Mouse (Mus musculus) erythroblast, embryonic 14.5 days (primary cell): ENCODE measurements around the gene Fam198b. TPM values are rescaled to one million over a fixed set of nuclear protein-coding genes. Genes with fewer than 3 reads are reported as not detected.

Experiments
- H3K27me3 ChIP-seq: 2 replicates; pipeline ENCODE4 v1.6.1; 2012; ENCODE audit warnings: inconsistent platforms; ENCODE audit not compliant: control insufficient read depth
- H3K36me3 ChIP-seq: 2 replicates; pipeline ENCODE4 v1.6.1; 2012; ENCODE audit warnings: mild to moderate bottlenecking, inconsistent platforms; ENCODE audit not compliant: control insufficient read depth
- H3K4me1 ChIP-seq: 2 replicates; pipeline ENCODE4 v1.6.1; 2012; ENCODE audit warnings: inconsistent platforms; ENCODE audit not compliant: control insufficient read depth
- H3K4me3 ChIP-seq: replicated peaks from 2 replicates; pipeline ENCODE3; 2012; ENCODE audit warnings: moderate library complexity, mild to moderate bottlenecking, inconsistent platforms
- H3K9me3 ChIP-seq: 2 replicates; pipeline ENCODE4 v1.6.1; 2012; ENCODE audit warnings: low read length, inconsistent platforms, mixed read lengths; ENCODE audit not compliant: control insufficient read depth
- GATA1 ChIP-seq: IDR thresholded peaks from 2 replicates; pipeline ENCODE4 v1.6.1; 2012; ENCODE audit warnings: low read length, inconsistent platforms, mixed read lengths
- TAL1 ChIP-seq: IDR thresholded peaks from 3 replicates; pipeline ENCODE4 v1.6.1; 2012; ENCODE audit warnings: low read length, inconsistent platforms, mixed read lengths
- polyA plus RNA-seq: library from polyadenylated mRNA; stranded (reverse); fragments of >175 nt; gene quantifications from 2 replicates; pipeline ENCODE4 v1.2.3, GENCODE M21; 2012

The Fam198b gene
- polyA plus RNA-seq, 1 experiment, result 0.01 TPM

DNA sequence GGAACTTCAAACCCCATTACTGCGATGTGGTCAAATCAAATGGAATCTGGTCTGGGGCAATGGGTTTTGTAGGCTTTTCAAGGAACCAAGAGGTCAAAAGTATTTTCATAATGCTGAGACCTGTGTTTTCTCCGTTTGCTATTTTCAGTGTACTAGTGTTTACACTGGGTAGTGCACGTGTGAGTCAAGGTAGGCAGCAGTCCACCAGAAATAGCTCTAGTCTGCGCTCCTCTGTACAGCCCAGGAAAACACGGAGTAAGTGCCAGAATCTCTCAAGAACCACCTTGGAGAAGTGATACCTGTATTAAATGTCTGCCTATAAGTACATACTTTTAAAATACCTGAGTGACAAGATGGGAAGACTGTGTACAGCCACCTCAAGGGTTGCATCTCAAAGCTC is 44.1 kb downstream of the Fam198b start:
- Histone ChIP-seq H3K4me3 (no peak overlapping the region), H3K9me3 (no peaks in the 10 kb centered on the region), H3K27me3 (no peaks in the 10 kb centered on the region), H3K36me3 (no peaks in the 10 kb centered on the region), H3K4me1 (no peaks in the 10 kb centered on the region)
- TF ChIP-seq GATA1, result no peak
- no peak for TF ChIP-seq TAL1

DNA sequence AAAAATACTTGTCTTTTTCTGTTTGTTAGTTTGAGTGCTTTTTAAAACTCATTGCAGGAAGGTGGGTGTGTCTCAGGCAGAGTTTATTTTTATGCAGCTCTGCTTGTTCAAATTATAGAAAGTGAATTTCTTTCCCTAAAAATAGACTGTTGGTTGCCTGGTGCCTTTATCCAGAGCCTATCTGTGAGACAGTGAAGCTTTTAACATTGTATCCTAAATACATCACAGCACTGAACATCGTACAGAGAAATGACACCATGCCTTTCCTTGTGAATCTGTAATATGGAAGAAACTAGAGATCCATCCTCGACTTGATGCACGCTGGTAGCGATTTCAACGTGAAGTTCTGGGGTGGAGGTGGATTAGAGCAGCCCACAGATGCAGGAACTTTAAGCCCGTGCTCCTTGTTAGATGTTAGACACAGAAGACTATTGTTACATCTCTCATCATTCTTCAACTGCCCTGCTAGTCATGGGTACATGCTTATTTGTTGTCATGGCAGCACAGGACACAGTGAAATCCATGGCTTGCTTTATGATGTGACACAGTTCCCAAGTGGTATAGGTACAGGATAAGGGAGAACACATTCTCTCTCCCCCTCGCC is 45.9 kb downstream of the Fam198b start:
- Histone ChIP-seq H3K36me3 (no peaks in the 10 kb centered on the region), H3K27me3 (no peaks in the 10 kb centered on the region), H3K9me3 (no peaks in the 10 kb centered on the region), H3K4me3 (no peak overlapping the region), H3K4me1 (no peaks in the 10 kb centered on the region)
- TF ChIP-seq GATA1 (no peak), TAL1 (no peak)

DNA sequence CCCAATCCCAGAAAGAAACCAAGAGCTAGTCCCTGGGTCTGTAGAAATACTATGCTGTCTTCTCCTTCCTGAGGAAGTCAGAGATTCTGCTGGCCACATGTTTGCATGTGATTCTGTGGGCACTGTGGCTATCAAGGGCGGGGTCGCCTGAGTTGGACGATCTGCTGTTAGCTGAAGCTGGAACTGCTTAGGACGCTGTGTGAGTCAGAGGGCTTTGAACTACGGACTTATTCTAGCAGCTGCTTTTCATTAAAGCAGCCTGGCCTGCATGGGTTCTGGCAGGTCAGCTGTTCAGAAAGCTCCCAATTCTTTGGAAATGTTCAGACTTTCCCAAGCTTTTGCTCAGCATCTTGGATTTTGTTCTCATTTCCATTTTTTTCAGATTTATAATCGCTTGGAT is 51.9 kb downstream of the Fam198b start:
- Histone ChIP-seq H3K9me3 (no peaks in the 10 kb centered on the region), H3K4me1 (no peaks in the 10 kb centered on the region), H3K36me3 (no peaks in the 10 kb centered on the region), H3K27me3 (no peaks in the 10 kb centered on the region), H3K4me3 (no peak overlapping the region)
- TF ChIP-seq GATA1 (no peak), TAL1 (no peak)

DNA sequence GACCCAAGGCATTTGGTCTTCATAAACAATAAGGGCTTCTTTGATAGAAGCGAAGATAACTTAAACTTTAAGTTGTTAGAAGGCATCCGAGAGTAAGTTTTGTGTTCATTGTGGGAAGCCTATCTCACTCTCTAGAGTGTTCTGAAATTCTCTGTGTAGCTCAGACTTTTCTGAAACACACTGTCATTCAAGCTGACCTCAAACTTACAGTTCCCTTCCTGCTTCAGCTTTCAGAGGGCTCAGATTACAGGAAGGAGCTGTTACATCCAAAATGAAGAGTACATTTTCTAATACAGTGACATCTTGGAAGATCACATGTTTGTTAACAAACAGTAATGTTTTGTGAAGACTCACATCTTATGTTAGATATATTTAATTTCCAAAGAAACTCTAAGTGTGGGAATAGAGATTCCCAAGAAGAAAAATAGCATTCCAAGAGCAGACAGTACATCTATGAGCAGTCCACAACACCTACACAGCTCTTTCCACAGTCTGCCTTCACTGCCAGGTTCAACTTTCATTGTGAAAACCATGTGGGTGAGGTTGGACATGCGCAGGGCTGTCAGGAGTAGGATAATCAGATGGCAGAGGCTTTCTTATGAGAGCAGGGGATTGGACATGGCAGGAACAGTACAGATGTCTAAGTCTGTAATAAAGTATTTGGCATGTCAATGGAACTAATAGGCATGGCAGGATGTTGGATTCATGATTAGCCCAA is 52.6 kb downstream of the Fam198b start:
- no peaks in the 10 kb centered on the region for H3K4me1 ChIP-seq
- no peaks in the 10 kb centered on the region for H3K27me3 ChIP-seq
- TF ChIP-seq TAL1, result no peak
- no peak for TF ChIP-seq GATA1
- H3K4me3 ChIP-seq, result no peak overlapping the region
- no peaks in the 10 kb centered on the region for H3K9me3 ChIP-seq
- no peaks in the 10 kb centered on the region for H3K36me3 ChIP-seq

DNA sequence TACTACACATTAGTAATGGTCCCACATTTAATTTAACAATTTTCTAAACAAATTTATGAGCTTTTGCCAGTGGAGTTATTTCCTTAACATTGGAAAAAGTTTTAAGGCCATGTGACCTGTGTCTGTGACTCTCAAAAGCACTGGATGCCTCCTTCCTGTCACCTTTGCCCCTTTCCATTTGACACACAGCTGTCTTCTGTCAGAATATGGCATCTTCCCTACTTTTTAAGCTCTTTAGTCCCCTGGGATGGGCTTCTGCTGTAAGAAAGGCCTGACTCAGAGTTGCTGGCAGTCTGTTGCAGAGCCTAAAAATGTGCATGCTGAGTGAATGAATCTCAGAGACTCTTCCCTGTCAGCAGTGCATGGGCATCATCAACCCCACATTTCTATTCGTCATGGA is 63.4 kb downstream of the Fam198b start:
- H3K4me3 ChIP-seq, result no peak overlapping the region

DNA sequence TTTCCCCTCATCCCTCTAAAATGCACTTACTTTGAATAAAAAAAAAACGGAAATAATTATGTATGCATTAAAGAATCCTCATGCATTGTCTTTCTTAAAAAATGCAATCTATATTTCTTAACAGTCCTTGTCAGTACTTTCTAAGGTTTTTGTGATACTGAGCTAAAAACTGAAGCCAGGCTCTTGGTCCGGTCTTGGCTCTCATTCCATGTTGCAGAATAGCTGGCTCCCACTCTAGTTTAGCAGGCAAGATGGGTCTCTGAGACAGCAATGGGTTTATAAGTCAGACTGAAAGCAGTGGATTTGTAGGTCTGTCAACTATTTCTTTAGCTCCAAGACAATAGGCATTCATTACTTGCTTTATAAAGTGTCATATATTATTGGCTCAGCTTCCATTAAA is 63.8 kb downstream of the Fam198b start:
- TF ChIP-seq GATA1, result no peak
- TF ChIP-seq TAL1, result no peak
- Histone ChIP-seq H3K36me3 (no peaks in the 10 kb centered on the region), H3K4me3 (no peak overlapping the region), H3K27me3 (no peaks in the 10 kb centered on the region), H3K9me3 (no peaks in the 10 kb centered on the region), H3K4me1 (no peaks in the 10 kb centered on the region)

More for the DNA sequence above, 63.4 kb downstream of the Fam198b start:
- Histone ChIP-seq H3K9me3 (no peaks in the 10 kb centered on the region), H3K27me3 (no peaks in the 10 kb centered on the region), H3K4me1 (no peaks in the 10 kb centered on the region), H3K36me3 (no peaks in the 10 kb centered on the region)
- TF ChIP-seq GATA1 (no peak), TAL1 (no peak)

DNA sequence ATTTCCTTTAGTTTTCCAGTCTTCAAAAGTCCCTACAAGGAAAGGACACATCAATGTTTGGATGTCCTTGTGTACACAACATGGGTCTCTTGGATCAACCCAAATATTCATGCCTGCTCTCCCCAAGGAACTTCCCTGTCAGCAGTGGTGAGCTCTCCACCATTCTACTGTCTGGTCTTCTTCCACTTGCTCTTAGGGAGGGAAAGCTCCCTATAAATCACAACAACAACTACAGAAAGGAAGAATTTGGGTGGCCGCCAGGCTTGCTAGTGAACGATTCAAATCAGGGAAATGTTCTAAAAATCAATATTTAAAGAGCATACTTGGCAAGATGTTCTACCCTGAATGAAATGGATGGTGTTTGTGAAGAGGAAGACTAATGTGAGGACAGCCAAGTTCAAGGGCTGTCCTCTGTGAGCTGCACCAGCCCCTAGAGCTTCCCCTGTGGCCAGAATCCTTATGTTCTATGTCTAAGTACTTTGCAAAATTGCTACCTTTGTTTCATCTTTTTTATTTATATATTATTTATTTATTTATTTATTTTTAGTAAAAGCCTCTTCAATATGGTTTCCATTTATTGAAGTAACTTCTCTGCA is 68.9 kb downstream of the Fam198b start:
- H3K4me3 ChIP-seq, result no peak overlapping the region
- H3K27me3 ChIP-seq, result no peaks in the 10 kb centered on the region
- H3K9me3 ChIP-seq, result no peaks in the 10 kb centered on the region
- H3K36me3 ChIP-seq, result no peaks in the 10 kb centered on the region
- TF ChIP-seq TAL1 (no peak), GATA1 (no peak)
- no peaks in the 10 kb centered on the region for H3K4me1 ChIP-seq

DNA sequence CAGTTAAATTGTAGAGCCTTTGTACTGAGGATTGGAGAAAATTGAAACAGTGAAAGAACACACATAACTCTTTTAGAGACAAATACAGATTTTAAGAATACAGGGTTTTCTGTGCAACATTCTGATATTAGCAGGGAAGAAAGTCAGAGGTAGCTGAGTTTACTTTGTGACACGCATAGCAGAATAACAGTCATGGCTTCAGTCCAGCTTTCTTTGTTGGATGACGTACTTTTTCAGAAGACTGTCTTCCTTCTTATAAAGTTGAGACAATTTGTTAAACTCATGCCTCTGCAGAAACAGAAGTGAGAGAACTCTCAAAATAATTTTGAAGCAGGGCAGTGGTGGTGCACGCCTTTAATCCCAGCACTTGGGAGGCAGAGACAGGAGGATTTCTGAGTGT is 70.9 kb downstream of the Fam198b start:
- Histone ChIP-seq H3K27me3 (no peaks in the 10 kb centered on the region), H3K4me3 (no peak overlapping the region), H3K36me3 (no peaks in the 10 kb centered on the region), H3K4me1 (no peaks in the 10 kb centered on the region), H3K9me3 (no peaks in the 10 kb centered on the region)
- TF ChIP-seq GATA1 (no peak), TAL1 (no peak)

DNA sequence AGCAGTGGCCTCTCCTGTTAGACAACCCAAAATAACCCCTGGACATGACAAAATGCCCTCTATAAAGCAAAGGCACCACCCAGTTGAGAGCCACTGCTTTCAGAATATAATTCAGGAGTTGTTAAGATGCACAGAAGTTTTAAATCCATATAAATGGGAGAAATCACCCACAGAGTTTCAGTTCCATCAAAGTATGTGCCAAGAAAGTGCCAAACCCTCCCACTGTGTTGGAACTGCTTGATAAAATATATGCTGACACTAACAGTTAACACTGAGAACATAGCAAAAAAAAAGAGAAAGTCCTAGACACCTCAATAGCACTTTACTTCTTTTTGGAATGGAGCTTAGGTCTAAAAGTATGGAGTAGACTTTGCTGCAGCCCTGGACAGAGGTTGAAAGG is 72.5 kb downstream of the Fam198b start:
- H3K4me3 ChIP-seq, result no peak overlapping the region
- H3K9me3 ChIP-seq, result no peaks in the 10 kb centered on the region
- TF ChIP-seq TAL1 (no peak), GATA1 (no peak)
- no peaks in the 10 kb centered on the region for H3K36me3 ChIP-seq
- H3K27me3 ChIP-seq, result no peaks in the 10 kb centered on the region
- H3K4me1 ChIP-seq, result no peaks in the 10 kb centered on the region
